Mouse (Mus musculus) thymus, adult 2 months (tissue): Measurements from ENCODE around the gene Tmem132c.

Experiments used
- CTCF ChIP-seq: fragments of 200-500 bp; IDR thresholded peaks from 2 replicates; pipeline ENCODE4 v1.5.1; 2012; ENCODE audit warnings: mild to moderate bottlenecking, control low read depth, low read length, moderate library complexity, borderline replicate concordance; ENCODE audit not compliant: control insufficient read depth, poor library complexity, insufficient read depth; ENCODE audit errors: extremely low read depth
- POLR2A ChIP-seq: fragments of 200-500 bp; IDR thresholded peaks from 2 replicates; pipeline ENCODE4 v1.6.1; 2012; ENCODE audit warnings: mild to moderate bottlenecking, low read length, control low read depth, moderate library complexity; ENCODE audit not compliant: control insufficient read depth, poor library complexity, insufficient read depth; ENCODE audit errors: extremely low read depth

DNA sequence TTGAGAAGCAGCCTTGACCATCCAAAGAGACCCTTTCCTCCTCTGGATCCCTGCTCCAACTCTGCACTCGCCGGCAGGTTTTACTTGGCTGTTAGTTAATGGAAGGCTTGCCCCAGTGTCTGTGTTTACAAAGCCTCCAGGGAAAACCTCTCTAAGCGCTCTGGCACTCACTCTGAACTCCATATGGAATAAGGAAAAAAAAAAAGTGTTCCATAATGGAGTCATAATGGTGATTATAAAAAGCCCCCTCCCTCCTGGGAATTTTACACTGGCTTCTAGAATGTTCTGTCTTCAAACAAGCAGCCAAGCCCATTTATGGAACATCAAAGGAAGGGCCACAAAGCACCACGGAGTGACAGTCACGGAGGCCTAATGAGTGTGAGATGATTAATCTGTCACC, 136.9 kb downstream of the Tmem132c start:
- TF ChIP-seq CTCF (no peak), POLR2A (no peak)
